Mouse (Mus musculus): ENCODE data around the gene Mdga1. TPM values are rescaled to one million over a fixed set of nuclear protein-coding genes. Genes with fewer than 3 reads are reported as not detected.

Mdga1 gene
- polyA plus RNA-seq, 1 experiment from 2014 or later: 2.1 TPM

DNA sequence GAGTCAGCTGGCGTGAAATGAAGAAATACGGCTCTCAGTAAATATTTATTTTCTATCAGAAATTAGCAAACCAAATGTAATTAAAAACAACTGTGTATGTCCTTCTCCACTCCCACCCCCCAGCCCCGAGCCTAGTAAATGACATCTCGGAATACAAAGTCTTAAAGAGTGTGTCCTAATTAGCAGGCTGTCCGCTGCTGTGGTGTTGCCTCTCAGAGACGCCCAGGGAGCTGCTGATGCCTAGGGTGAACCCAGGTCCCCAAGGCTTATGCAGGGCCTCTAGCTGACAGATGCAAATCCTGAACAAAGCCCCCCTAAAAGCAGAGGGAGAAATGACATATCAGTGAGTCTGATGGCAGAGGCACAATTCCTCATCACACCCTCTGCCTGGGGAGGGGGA, 155.1 kb downstream of the Mdga1 start:
- H3K27ac ChIP-seq (replicated peaks; ENCODE audit: low read depth, low read length): no peak overlapping the region
- WGBS: 34% methylated on average over 6 of the region's 6 CpGs
- H3K4me2 ChIP-seq (ENCODE audit: low read depth, low read length): no peak overlapping the region
- H3K4me3 ChIP-seq (ENCODE audit: low read depth, low read length): no peak overlapping the region
- no peaks in the 10 kb centered on the region for H3K4me1 ChIP-seq (ENCODE audit: control insufficient read depth, insufficient read depth, low read length)
- no peak for ATAC-seq (replicated peaks; ENCODE audit: insufficient number of reproducible peaks, low FRiP score, low TSS enrichment, low read depth)
- no peaks in the 10 kb centered on the region for H3K27me3 ChIP-seq (ENCODE audit: control insufficient read depth, insufficient read depth, low read length)
- no peaks in the 10 kb centered on the region for H3K9me3 ChIP-seq (replicated peaks; ENCODE audit: control insufficient read depth, low read length)
- no peak for DNase-seq (ENCODE audit: low spot score)
- H3K36me3 ChIP-seq (replicated peaks; ENCODE audit: control insufficient read depth, insufficient read depth, low read depth, low read length): no peaks in the 10 kb centered on the region
- no peak overlapping the region for H3K9ac ChIP-seq (replicated peaks; ENCODE audit: low read length)

DNA sequence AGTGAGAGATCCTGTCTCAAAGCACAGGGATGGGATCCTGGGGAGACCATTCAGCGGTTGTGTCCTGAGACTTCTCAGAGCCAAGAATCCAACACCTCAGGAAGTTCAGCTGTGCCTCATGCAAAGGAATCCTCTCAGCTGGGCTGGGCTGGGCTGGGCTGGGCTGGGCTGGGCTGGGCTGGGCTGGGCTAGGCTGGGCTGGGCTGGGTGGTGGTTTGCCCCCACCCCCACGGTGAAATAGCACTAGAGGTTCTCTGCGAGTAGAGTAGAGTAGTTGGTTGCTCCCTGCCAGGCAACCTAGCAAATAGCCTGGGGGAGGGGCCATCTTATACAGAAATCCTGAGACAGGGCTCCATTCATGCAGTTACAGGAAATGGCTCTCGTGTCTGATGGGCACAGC, 156.6 kb downstream of the Mdga1 start:
- no peaks in the 10 kb centered on the region for H3K9me3 ChIP-seq (replicated peaks; ENCODE audit: control insufficient read depth, low read length)
- no peaks in the 10 kb centered on the region for H3K4me1 ChIP-seq (ENCODE audit: control insufficient read depth, insufficient read depth, low read length)
- no peak overlapping the region for H3K4me2 ChIP-seq (ENCODE audit: low read depth, low read length)
- no peak overlapping the region for H3K4me3 ChIP-seq (ENCODE audit: low read depth, low read length)
- no peaks in the 10 kb centered on the region for H3K36me3 ChIP-seq (replicated peaks; ENCODE audit: control insufficient read depth, insufficient read depth, low read depth, low read length)
- ATAC-seq (replicated peaks; ENCODE audit: insufficient number of reproducible peaks, low FRiP score, low TSS enrichment, low read depth) (no peak), DNase-seq (ENCODE audit: low spot score) (no peak)
- no peak overlapping the region for H3K27ac ChIP-seq (replicated peaks; ENCODE audit: low read depth, low read length)
- 20% methylated on average over 4 of the region's 4 CpGs for WGBS
- H3K9ac ChIP-seq (replicated peaks; ENCODE audit: low read length): no peak overlapping the region
- no peaks in the 10 kb centered on the region for H3K27me3 ChIP-seq (ENCODE audit: control insufficient read depth, insufficient read depth, low read length)

DNA sequence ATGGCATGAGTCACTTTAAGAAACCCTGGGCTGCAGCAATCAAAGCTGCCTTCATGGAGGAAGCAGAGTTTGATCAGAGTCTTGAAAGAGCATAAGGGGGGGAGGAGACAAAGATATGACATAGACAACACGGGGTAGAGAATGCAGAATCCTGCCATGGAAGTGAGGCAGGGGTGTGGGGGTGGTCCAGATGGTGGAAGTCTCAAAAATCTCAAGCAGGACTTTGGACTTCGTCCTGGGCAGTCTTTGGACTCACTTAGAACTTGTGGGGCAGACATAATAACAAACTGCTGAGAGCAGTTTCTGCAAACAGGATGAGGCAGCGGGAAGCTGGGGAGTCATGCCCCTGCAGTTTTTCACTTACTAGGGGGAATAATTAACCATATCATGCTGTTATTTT, 166.3 kb downstream of the Mdga1 start:
- H3K4me2 ChIP-seq (ENCODE audit: low read depth, low read length): no peak overlapping the region
- H3K9ac ChIP-seq (replicated peaks; ENCODE audit: low read length): no peak overlapping the region
- H3K4me1 ChIP-seq (ENCODE audit: control insufficient read depth, insufficient read depth, low read length): no peaks in the 10 kb centered on the region
- no peak overlapping the region for H3K27ac ChIP-seq (replicated peaks; ENCODE audit: low read depth, low read length)
- DNase-seq (ENCODE audit: low spot score) (no peak), ATAC-seq (replicated peaks; ENCODE audit: insufficient number of reproducible peaks, low FRiP score, low TSS enrichment, low read depth) (no peak)
- no peak overlapping the region for H3K4me3 ChIP-seq (ENCODE audit: low read depth, low read length)
- no peaks in the 10 kb centered on the region for H3K36me3 ChIP-seq (replicated peaks; ENCODE audit: control insufficient read depth, insufficient read depth, low read depth, low read length)
- H3K9me3 ChIP-seq (replicated peaks; ENCODE audit: control insufficient read depth, low read length): no peaks in the 10 kb centered on the region
- H3K27me3 ChIP-seq (ENCODE audit: control insufficient read depth, insufficient read depth, low read length): no peaks in the 10 kb centered on the region
- WGBS: 64% methylated on average over 3 of the region's 3 CpGs

DNA sequence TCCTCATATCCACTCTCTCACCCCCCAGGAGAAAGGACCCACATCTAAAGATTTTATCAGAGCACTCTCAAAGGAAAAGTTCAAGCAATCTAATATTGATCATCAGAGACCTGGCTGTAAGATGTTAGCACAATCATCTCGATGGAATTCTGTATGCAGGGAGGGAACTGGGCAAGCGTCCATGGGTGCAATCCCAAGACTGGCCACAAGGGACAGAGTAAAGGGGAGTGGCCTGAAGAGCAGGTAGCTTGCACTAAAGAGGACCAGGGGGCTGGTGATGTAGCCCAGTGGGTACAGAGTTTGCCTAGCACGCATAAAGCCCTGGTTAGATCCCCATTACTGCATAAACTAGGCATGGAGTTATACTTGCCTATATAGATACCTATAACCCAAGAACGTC, 168.5 kb downstream of the Mdga1 start:
- H3K27ac ChIP-seq (replicated peaks; ENCODE audit: low read depth, low read length): no peak overlapping the region
- 25% methylated on average over 4 of the region's 4 CpGs for WGBS
- no peaks in the 10 kb centered on the region; the same call in 1 of the 2 replicates for H3K4me1 ChIP-seq (ENCODE audit: control insufficient read depth, insufficient read depth, low read length)
- no peaks in the 10 kb centered on the region for H3K9me3 ChIP-seq (replicated peaks; ENCODE audit: control insufficient read depth, low read length)
- DNase-seq (ENCODE audit: low spot score) (peak; percentile 77), ATAC-seq (replicated peaks; ENCODE audit: insufficient number of reproducible peaks, low FRiP score, low TSS enrichment, low read depth) (no peak)
- no peaks in the 10 kb centered on the region for H3K36me3 ChIP-seq (replicated peaks; ENCODE audit: control insufficient read depth, insufficient read depth, low read depth, low read length)
- H3K4me3 ChIP-seq (ENCODE audit: low read depth, low read length): no peak overlapping the region
- H3K4me2 ChIP-seq (ENCODE audit: low read depth, low read length): no peak overlapping the region
- H3K9ac ChIP-seq (replicated peaks; ENCODE audit: low read length): no peak overlapping the region
- H3K27me3 ChIP-seq (ENCODE audit: control insufficient read depth, insufficient read depth, low read length): no peaks in the 10 kb centered on the region

DNA sequence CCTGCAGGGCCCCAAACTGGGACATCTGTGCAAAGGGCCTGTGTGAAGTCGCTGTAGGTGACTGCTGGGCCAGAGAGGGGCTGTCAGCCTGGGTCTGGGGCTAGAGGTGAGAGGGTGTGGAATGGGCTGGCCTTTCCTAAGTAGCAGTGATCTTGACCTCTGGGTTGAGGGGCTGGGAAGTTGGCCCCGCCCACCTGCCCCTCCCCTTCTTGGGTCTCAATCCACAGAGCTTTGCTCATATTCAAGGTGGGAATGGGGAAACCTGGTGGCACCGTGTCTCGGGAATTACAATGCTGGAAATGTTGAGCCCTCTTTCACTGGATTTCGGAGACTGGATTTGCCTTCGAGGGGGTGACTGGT, 169.8 kb downstream of the Mdga1 start:
- Histone ChIP-seq H3K4me2 (ENCODE audit: low read depth, low read length) (no peak overlapping the region), H3K27me3 (ENCODE audit: control insufficient read depth, insufficient read depth, low read length) (no peaks in the 10 kb centered on the region), H3K4me3 (ENCODE audit: low read depth, low read length) (no peak overlapping the region), H3K9ac (replicated peaks; ENCODE audit: low read length) (no peak overlapping the region), H3K9me3 (replicated peaks; ENCODE audit: control insufficient read depth, low read length) (no peaks in the 10 kb centered on the region), H3K36me3 (replicated peaks; ENCODE audit: control insufficient read depth, insufficient read depth, low read depth, low read length) (no peaks in the 10 kb centered on the region), H3K27ac (replicated peaks; ENCODE audit: low read depth, low read length) (no peak overlapping the region), H3K4me1 (ENCODE audit: control insufficient read depth, insufficient read depth, low read length) (no peaks in the 10 kb centered on the region; the same call in 1 of the 2 replicates)
- DNase-seq (ENCODE audit: low spot score) (no peak), ATAC-seq (replicated peaks; ENCODE audit: insufficient number of reproducible peaks, low FRiP score, low TSS enrichment, low read depth) (no peak)
- 44% methylated on average over 6 of the region's 6 CpGs for WGBS

DNA sequence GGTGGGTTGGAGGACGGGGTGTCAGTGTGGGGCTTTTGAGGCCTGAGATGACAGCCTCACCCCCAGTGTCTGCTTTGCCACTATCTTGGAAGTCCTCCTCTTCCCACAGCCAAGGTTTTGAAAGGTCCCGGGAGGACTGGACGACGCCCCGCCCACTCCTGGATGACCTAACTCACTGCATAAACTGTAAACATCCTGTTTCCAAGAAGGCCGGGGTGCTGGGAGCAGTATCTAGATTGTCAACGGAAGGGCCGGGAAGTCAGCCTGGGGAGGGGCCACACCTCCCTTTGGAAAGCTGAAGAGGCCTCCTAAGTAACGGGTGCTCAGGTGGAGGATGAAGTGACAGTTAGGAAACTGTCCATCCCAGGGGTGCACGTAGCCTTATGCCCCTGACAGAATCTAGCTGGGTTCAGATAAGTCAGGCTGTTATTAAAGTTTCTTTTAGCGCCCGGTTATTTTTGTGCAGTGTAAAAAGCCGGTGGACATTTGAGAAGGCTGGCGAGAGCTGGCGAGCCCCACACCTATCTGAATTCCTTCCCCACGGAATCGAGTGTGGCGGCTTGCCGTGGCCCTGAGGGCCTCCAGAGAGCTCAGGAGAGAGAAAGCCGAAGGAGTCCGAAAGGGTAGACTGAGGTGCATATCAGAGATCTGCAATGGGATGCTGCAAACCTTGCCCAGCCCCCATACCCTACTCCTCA, 170.3 kb downstream of the Mdga1 start:
- no peaks in the 10 kb centered on the region for H3K9me3 ChIP-seq (replicated peaks; ENCODE audit: control insufficient read depth, low read length)
- H3K27ac ChIP-seq (replicated peaks; ENCODE audit: low read depth, low read length): no peak overlapping the region
- ATAC-seq (replicated peaks; ENCODE audit: insufficient number of reproducible peaks, low FRiP score, low TSS enrichment, low read depth): no peak
- WGBS: 65% methylated on average over 21 of the region's 21 CpGs
- H3K4me2 ChIP-seq (ENCODE audit: low read depth, low read length): no peak overlapping the region
- no peaks in the 10 kb centered on the region; the same call in 1 of the 2 replicates for H3K4me1 ChIP-seq (ENCODE audit: control insufficient read depth, insufficient read depth, low read length)
- no peak overlapping the region for H3K4me3 ChIP-seq (ENCODE audit: low read depth, low read length)
- no peak overlapping the region for H3K9ac ChIP-seq (replicated peaks; ENCODE audit: low read length)
- H3K27me3 ChIP-seq (ENCODE audit: control insufficient read depth, insufficient read depth, low read length): no peaks in the 10 kb centered on the region
- DNase-seq (ENCODE audit: low spot score): no peak
- no peaks in the 10 kb centered on the region for H3K36me3 ChIP-seq (replicated peaks; ENCODE audit: control insufficient read depth, insufficient read depth, low read depth, low read length)

DNA sequence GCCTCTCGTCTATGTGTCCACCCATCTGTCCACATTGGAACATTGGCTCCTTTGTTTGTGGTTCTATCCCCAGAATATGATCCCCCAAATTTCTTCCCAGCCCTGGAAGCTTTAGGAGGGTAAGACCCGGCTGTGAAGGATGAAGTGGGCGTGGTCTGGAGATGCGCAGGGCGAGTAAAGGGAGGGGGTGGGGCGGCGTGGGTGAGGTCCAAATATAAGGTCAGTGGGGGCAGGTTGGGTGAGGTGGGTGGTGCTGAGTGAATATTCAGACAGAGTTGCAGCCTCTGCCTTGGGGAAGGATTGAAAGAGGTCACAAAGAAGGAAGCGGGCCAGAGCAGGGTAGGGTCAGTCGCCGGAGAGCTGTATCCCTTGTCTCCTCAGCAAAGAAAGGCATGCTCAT, 171.7 kb downstream of the Mdga1 start:
- H3K4me2 ChIP-seq (ENCODE audit: low read depth, low read length): peak overlapping the region; percentile 19; the same call in 1 of the 2 replicates
- no peaks in the 10 kb centered on the region for H3K27me3 ChIP-seq (ENCODE audit: control insufficient read depth, insufficient read depth, low read length)
- H3K9me3 ChIP-seq (replicated peaks; ENCODE audit: control insufficient read depth, low read length): no peaks in the 10 kb centered on the region
- DNase-seq (ENCODE audit: low spot score) (no peak), ATAC-seq (replicated peaks; ENCODE audit: insufficient number of reproducible peaks, low FRiP score, low TSS enrichment, low read depth) (no peak)
- H3K36me3 ChIP-seq (replicated peaks; ENCODE audit: control insufficient read depth, insufficient read depth, low read depth, low read length): no peaks in the 10 kb centered on the region
- no peaks in the 10 kb centered on the region; the same call in 1 of the 2 replicates for H3K4me1 ChIP-seq (ENCODE audit: control insufficient read depth, insufficient read depth, low read length)
- no peak overlapping the region for H3K27ac ChIP-seq (replicated peaks; ENCODE audit: low read depth, low read length)
- no peak overlapping the region for H3K4me3 ChIP-seq (ENCODE audit: low read depth, low read length)
- 0 out of 2 replicates have a peak overlapping the region, but pooled peaks have one; percentile 18 for H3K9ac ChIP-seq (replicated peaks; ENCODE audit: low read length)
- 38% methylated on average over 10 of the region's 10 CpGs for WGBS

DNA sequence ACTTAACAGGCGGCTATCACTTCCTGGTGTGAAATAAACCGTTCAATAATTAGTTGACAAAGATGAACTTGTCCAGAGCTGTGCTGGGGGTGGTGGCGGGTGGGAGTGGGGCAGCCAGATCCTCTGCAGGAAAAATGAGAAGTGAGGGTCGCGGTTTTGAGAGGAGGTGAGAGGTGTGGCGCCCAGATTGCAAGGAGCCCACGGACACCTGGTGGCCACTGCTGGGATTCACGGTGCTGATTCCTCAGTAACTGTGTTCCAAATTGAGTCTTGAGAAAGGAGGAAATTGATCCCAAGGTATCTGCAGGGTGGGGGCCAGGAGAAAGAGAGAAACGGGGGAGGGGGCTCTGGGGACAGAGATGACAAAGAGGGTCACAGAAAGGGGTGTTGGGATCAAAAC, 173.1 kb downstream of the Mdga1 start:
- no peaks in the 10 kb centered on the region for H3K27me3 ChIP-seq (ENCODE audit: control insufficient read depth, insufficient read depth, low read length)
- ATAC-seq (replicated peaks; ENCODE audit: insufficient number of reproducible peaks, low FRiP score, low TSS enrichment, low read depth) (no peak), DNase-seq (ENCODE audit: low spot score) (no peak)
- no peak overlapping the region for H3K9ac ChIP-seq (replicated peaks; ENCODE audit: low read length)
- H3K4me3 ChIP-seq (ENCODE audit: low read depth, low read length): no peak overlapping the region
- H3K9me3 ChIP-seq (replicated peaks; ENCODE audit: control insufficient read depth, low read length): no peaks in the 10 kb centered on the region
- H3K36me3 ChIP-seq (replicated peaks; ENCODE audit: control insufficient read depth, insufficient read depth, low read depth, low read length): no peaks in the 10 kb centered on the region
- H3K4me1 ChIP-seq (ENCODE audit: control insufficient read depth, insufficient read depth, low read length): no peaks in the 10 kb centered on the region; the same call in 1 of the 2 replicates
- 49% methylated on average over 9 of the region's 9 CpGs for WGBS
- H3K27ac ChIP-seq (replicated peaks; ENCODE audit: low read depth, low read length): no peak overlapping the region
- no peak overlapping the region for H3K4me2 ChIP-seq (ENCODE audit: low read depth, low read length)
